Mouse (Mus musculus) bone marrow macrophage, adult 2 months (primary cell): ENCODE data around the gene Slc38a10.

Experiments
- CTCF ChIP-seq: IDR thresholded peaks from 2 replicates; pipeline ENCODE4 v1.5.1; 2012; ENCODE audit warnings: low read depth, mild to moderate bottlenecking, low read length, moderate library complexity
- POLR2A ChIP-seq: IDR thresholded peaks from 2 replicates; pipeline ENCODE4 v1.6.1; 2012; ENCODE audit warnings: mild to moderate bottlenecking, low read depth, low read length, borderline replicate concordance

DNA sequence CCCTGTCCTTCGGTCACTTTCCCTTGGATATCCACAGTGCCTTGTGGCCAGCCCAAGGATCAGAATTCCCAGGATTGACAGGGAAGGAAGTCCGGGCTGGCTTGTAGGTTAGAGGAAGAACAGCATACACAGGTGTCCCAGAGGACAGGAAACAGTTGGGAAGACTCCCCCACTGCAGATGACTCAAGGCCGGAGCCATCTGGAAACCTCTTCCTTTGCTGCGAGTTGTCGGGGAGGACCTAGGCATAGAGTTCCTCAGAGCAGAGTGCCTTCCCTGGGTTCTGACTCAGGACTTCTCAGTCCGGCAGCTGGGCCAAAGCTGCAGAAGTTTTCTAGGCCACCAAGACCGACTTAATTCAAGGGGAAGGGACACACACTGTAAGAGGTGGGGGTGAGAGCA is 48.6 kb upstream of the Slc38a10 start:
- TF ChIP-seq CTCF (no peak), POLR2A (no peak)
